Mouse (Mus musculus): ENCODE results near the gene Kctd4. TPM values are rescaled to one million over a fixed set of nuclear protein-coding genes. Genes with fewer than 3 reads are reported as not detected.
A peak's percentile ranks its signal among the peaks of the same experiment; 100 is the strongest.

Gene Kctd4
- total RNA-seq, 1 experiment from 2014 or later, result not detected

DNA sequence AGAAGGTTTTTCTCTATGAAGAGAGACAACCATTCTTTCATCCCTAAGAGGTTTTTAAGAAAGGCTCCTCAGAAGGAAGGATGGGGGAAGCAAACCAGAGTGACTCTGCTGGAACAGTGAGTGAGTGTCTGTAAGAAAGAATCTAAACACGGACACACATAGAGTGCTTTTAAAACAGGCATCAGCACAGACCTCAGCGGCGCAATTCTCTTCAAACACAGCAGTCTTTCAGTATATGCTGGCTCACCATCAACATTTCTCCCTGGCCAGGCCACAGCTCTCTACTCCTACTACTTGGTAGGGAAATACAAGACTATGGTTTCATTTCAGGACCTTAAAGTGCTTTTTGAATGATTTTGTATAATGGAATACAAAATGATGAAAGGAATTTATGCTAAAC is 26.4 kb downstream of the Kctd4 start:
- ATAC-seq (replicated peaks in 1 of 2; ENCODE audit: insufficient read depth in 1 of 2, low FRiP score in 2 of 2, low TSS enrichment in 1 of 2, low read depth in 1 of 2, poor library complexity in 2 of 2, severe bottlenecking in 2 of 2), result no peak

DNA sequence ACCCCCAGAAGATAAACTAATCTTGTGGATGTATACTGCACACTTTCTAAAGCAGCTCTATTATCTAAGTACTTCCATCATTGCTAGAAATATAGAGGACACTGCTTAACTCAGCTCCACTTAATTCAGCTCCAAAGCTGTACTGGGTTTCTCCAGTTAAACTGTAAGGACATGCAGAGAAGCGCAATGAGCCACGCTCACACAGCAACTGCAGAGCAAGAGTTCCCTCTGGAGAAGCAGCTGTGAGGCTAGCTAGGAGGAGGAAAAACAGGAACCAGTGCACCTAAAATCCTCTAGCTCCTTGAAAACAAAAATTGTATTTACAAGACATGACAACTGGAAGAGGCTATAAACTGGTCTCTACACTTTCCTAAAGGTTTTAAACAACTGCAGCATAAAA is 29.1 kb downstream of the Kctd4 start:
- no peak for ATAC-seq (replicated peaks in 1 of 2; ENCODE audit: insufficient read depth in 1 of 2, low FRiP score in 2 of 2, low TSS enrichment in 1 of 2, low read depth in 1 of 2, poor library complexity in 2 of 2, severe bottlenecking in 2 of 2)

DNA sequence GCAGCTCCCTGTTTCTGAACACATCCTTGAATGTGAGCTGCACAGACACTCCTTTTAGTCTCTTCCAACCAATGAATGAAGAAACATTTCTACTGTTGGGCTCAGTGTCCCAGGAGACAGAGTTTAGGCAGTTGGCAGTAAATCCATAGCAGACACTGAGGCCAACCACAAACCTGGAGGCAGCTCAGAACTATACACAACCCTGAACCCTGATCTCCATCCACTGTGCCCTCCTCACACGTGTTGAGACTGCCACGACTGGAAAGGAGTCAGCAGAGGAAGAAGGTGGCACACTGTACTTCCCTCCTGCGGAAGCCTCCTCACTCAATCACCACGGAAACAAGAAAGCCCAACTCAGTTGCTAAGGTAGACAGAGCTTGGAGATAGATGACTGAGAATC is 30.3 kb downstream of the Kctd4 start:
- ATAC-seq (replicated peaks in 1 of 2; ENCODE audit: insufficient read depth in 1 of 2, low FRiP score in 2 of 2, low TSS enrichment in 1 of 2, low read depth in 1 of 2, poor library complexity in 2 of 2, severe bottlenecking in 2 of 2), result peak; percentile 81 to 89

DNA sequence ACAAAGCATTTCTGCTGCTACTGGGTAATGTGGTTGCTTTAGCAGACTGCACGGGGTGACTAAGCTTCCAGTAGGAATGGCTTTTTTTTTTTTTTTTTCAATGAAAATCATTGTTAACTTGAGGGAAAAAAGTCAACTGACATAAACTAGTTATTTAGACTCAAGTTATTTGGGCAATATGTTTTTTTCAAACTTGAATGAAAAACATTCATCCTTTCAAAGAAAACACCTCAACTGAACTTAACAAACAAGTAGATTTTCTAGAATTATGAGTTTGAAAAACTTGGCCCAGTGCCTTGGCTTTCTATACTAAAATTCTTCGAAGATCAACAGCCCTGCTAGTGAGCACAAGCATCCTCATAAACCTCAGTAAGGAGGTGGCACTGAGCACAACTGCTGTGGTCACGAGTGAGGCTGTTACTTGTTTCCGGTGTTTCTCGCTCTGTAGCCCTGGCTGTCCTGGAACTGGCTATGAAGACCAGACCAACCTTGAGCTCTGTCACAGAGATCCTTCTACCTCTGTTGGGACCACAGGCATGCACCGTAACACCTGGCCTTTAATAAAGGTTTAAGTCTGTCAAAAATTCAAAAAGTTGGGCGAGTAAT is 32.2 kb downstream of the Kctd4 start:
- ATAC-seq (replicated peaks in 1 of 2; ENCODE audit: insufficient read depth in 1 of 2, low FRiP score in 2 of 2, low TSS enrichment in 1 of 2, low read depth in 1 of 2, poor library complexity in 2 of 2, severe bottlenecking in 2 of 2), result peak in 1 of 2 experiments; percentile 80; a peak in 2 of 4 replicates

DNA sequence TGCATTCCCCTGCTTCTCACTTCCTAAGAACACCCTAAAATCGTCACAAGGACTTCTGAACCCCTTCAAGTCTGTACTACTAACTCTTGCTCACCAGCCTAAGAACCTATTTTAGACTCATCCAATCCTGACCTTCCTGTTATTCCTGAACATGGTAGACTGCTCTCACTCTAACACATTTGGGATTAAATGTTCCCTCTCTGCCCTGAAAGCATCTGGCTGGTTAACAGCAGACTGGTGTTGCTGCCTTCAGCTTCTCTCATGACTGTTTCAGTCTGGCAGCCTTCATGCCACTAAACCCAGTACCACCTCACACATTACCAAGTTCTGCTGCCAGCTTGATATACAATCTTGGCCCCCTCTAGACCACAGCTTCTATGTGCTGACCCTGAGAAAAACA is 34.4 kb downstream of the Kctd4 start:
- no peak for ATAC-seq (replicated peaks in 1 of 2; ENCODE audit: insufficient read depth in 1 of 2, low FRiP score in 2 of 2, low TSS enrichment in 1 of 2, low read depth in 1 of 2, poor library complexity in 2 of 2, severe bottlenecking in 2 of 2)

DNA sequence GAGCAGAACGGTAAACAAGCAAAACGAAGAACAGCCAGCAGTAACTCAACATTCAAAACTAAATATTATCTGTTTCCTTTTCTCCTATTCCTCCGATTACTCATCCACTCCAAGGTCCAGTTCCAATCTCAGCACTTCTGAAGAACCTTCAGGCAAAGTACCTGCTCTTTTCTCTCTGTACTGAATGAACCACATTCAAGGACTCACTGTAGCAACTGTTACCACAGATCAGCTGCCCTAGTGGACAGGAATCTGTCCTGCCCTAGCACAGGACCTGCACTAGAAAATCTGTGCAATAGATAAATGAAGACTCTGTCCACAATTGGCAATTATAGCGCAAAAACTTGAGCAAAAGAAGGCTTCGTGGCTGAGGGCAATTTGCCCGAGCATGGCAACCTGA is 36.1 kb downstream of the Kctd4 start:
- no peak for ATAC-seq (replicated peaks in 1 of 2; ENCODE audit: insufficient read depth in 1 of 2, low FRiP score in 2 of 2, low TSS enrichment in 1 of 2, low read depth in 1 of 2, poor library complexity in 2 of 2, severe bottlenecking in 2 of 2)

DNA sequence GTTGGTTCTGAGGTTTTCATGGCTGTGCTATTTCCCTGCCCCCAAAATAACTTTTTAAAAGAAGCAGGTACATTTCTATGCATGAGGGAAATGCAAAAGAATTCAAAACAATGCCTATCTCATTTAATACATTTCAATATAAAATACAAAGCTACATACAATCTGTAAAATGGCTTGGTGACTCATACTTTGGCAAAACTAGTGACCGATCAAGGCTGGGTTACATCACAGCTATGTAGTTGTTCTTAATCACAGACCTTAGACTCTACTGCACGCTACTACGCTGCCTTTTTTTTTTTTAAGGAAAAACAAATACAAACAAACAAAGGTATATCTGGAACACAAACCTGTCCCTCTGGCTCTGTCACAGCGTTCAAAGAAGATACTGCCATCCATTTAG is 37.6 kb downstream of the Kctd4 start:
- ATAC-seq (replicated peaks in 1 of 2; ENCODE audit: insufficient read depth in 1 of 2, low FRiP score in 2 of 2, low TSS enrichment in 1 of 2, low read depth in 1 of 2, poor library complexity in 2 of 2, severe bottlenecking in 2 of 2), result no peak

DNA sequence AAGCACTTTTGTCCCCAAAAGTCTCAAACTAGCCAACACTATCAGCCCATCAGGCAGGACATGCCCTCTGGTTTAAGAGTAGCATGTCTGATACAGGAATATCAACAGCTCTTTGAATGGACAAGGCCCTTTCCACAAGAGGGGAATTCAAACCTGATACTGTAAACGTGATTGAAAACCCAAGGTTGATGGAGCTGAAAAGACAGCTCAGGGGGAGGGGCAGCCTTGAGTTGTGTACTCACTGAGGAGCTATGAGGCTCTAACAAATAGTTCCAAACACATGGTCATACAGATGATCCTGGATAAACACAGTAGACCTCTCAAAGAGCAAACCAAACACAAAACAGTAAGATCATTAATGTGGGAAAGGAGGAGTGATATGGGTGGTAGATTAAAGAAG is 43.3 kb downstream of the Kctd4 start:
- ATAC-seq (replicated peaks in 1 of 2; ENCODE audit: insufficient read depth in 1 of 2, low FRiP score in 2 of 2, low TSS enrichment in 1 of 2, low read depth in 1 of 2, poor library complexity in 2 of 2, severe bottlenecking in 2 of 2), result no peak

DNA sequence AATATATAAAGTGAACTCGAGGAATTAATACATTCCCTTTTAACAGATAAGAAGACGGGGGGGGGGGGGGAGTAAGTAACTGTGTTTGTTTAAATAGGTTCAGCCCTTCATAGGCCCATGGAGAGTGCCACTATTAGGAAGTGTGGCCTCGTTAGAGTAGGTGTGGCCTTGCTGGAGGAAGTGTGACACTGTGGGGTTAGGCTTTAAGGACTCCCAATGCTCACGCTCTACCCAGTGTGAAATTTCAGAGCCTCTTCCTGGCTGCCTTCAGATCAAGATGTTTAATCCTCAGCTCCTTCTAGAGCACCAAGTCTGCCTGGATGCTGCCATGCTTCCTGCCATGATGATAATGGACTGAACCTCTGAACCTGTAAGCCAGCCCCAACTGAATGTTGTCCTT is 47.0 kb downstream of the Kctd4 start:
- ATAC-seq (replicated peaks in 1 of 2; ENCODE audit: insufficient read depth in 1 of 2, low FRiP score in 2 of 2, low TSS enrichment in 1 of 2, low read depth in 1 of 2, poor library complexity in 2 of 2, severe bottlenecking in 2 of 2), result no peak

DNA sequence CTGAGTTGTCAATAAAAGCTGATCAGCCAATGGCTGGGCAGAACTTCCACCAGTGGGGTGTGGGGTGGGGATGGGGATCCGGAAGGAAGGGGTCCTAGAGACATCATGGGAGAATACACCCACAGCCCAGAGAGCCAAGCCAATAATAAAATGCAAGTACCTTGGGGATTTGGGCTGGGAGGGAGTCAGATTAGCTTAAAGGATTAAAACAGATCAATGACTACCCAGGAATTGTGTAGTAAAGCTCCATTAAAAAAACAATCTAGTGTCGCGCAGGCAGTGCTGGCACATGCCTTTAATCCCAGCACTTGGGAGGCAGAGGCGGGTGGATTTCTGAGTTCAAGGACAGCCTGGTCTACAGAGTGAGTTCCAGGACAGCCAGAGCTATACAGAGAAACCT is 50.2 kb downstream of the Kctd4 start:
- no peak for ATAC-seq (replicated peaks in 1 of 2; ENCODE audit: insufficient read depth in 1 of 2, low FRiP score in 2 of 2, low TSS enrichment in 1 of 2, low read depth in 1 of 2, poor library complexity in 2 of 2, severe bottlenecking in 2 of 2)

DNA sequence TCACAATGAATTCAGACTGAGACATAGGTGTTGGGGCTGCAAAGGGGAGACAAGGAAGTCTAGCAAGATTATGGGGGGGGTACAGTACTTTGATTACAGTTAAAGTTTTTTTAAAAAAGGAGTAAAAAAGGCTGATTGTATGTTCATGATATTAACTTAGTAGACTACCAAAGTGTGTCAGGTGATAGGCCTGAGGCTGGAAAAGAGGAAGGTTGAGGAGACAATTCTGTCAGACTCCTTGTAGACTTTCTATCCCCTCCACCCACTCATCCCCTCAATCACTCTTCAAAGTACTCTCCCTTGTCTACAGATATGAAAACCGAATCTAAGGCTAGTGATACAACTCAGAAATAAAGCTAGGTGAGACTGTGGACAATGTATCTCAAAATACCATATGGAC is 53.4 kb downstream of the Kctd4 start:
- no peak for ATAC-seq (replicated peaks in 1 of 2; ENCODE audit: insufficient read depth in 1 of 2, low FRiP score in 2 of 2, low TSS enrichment in 1 of 2, low read depth in 1 of 2, poor library complexity in 2 of 2, severe bottlenecking in 2 of 2)

DNA sequence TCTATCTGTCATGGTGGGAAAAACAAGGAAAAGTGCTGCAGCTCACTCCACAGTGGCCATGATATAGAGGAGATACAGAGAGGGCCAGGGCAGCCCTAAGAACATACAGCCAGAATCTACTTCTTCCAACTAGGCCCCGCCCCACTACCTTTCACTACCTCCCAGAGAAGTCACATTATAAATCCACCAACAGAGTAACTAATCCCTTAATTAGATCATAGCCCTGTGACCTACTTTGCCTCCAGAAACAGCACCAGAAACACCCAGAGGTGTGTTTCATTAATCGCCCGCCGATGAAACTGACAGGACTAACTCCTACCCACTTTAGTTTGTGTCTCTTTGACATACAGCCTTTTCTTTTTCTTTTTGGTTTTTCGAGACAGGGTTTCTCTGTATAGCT is 54.4 kb downstream of the Kctd4 start:
- ATAC-seq (replicated peaks in 1 of 2; ENCODE audit: insufficient read depth in 1 of 2, low FRiP score in 2 of 2, low TSS enrichment in 1 of 2, low read depth in 1 of 2, poor library complexity in 2 of 2, severe bottlenecking in 2 of 2), result no peak

DNA sequence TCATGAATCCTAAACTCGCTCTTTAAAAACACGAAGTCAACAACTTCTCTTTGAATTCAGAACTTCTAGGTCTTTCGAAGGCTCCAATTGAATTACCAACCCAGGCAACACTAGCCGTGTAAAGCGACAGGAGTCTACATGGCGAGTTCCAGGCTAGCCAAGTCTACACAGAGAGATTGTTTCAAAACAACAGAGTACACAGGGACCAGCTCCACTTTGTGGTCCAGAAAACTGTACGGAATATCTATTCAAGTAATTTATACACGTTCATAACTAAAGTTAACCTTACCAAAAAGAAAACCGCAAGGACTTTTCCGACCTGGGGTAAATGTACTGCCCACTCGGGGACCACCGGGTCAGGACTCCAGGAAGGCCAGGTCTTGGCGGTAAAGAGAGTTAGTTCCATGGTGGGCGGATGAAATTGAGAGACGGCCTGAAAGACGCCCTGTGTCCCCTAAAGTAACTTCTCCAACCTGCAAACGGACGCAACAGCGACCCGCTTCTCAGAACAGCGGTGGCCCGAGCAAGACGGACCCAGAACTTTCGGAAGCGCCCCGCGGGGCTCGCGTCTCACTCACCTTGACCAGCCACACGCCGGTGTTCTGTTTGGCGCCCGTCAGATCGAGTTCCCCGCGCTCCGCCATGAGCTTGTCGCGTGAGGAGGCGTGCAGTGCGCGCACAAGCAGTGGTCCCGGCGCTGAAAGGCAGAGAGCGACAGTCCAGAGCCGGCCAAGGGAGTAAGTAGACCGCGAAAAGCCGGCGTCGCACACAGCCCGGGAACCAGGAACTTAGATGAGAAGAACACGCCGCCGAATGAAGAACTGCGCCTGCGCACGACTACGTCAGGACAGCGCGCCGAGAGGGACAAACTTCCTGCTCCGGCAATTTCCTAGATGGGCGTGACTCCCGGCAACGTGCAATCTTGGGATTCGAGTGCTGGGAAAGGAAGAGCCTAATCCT is 55.6 kb downstream of the Kctd4 start, which contains the start of gene Gtf2f2:
Gene Gtf2f2 (minus strand): TSS at position 764 of the 960 bp plus-strand sequence.
- ATAC-seq (replicated peaks in 1 of 2; ENCODE audit: insufficient read depth in 1 of 2, low FRiP score in 2 of 2, low TSS enrichment in 1 of 2, low read depth in 1 of 2, poor library complexity in 2 of 2, severe bottlenecking in 2 of 2), result peak; percentile 91 to 93

DNA sequence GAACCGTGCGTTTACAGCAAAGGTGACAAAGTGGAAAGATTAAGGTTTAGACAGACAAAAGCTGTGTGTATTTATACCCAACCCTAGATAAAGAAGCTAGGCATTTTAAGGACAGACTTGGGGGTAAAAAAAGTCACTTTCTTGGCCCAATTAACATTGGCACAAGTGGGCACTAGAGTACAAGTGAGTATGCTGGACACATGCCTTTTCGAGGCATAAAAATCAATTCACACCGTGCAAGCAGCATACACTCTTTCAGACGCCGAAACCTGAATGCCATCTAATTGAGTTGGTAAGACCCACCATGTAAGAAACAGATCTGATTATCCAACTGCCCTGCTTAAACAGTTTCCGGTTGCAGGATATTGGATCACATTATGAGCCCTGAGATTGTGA is 56.3 kb downstream of the Kctd4 start:
- ATAC-seq (replicated peaks in 1 of 2; ENCODE audit: insufficient read depth in 1 of 2, low FRiP score in 2 of 2, low TSS enrichment in 1 of 2, low read depth in 1 of 2, poor library complexity in 2 of 2, severe bottlenecking in 2 of 2), result no peak

DNA sequence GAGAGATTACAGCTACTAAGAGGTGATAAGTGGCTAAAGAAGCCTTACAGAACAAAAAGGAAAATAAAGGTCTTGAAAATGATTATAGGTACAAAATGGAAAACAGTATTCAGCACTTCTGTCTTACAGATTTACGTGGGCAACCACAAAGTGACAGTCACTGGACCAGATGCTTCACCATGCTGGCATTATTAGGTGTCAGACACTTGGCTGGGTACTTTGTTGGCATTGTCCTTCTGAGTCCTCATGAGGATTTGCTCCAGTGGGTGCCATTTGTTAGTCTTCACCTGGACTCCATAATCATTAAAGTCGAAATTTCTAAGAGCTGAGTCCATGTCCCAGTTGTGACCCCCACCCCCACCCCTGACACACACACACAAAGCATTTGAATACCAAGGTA is 59.5 kb downstream of the Kctd4 start:
- ATAC-seq (replicated peaks in 1 of 2; ENCODE audit: insufficient read depth in 1 of 2, low FRiP score in 2 of 2, low TSS enrichment in 1 of 2, low read depth in 1 of 2, poor library complexity in 2 of 2, severe bottlenecking in 2 of 2), result no peak

Measured in hematopoietic stem cell, adult 5-6 weeks (primary cell).